Mouse (Mus musculus) testis, adult 2 months (tissue): ENCODE results near the gene Tns3.

Source experiments
- CTCF ChIP-seq: fragments of 200-500 bp; IDR thresholded peaks from 2 replicates; pipeline ENCODE4 v1.5.1; 2012; ENCODE audit warnings: low read depth, mild to moderate bottlenecking, inconsistent platforms, low read length, moderate library complexity; ENCODE audit not compliant: control insufficient read depth, insufficient read depth, insufficient replicate concordance
- POLR2A ChIP-seq: fragments of 200-500 bp; IDR thresholded peaks from 2 replicates; pipeline ENCODE4 v1.6.1; 2012; ENCODE audit warnings: low read depth, mild to moderate bottlenecking, inconsistent platforms, low read length, moderate library complexity; ENCODE audit not compliant: control insufficient read depth

DNA sequence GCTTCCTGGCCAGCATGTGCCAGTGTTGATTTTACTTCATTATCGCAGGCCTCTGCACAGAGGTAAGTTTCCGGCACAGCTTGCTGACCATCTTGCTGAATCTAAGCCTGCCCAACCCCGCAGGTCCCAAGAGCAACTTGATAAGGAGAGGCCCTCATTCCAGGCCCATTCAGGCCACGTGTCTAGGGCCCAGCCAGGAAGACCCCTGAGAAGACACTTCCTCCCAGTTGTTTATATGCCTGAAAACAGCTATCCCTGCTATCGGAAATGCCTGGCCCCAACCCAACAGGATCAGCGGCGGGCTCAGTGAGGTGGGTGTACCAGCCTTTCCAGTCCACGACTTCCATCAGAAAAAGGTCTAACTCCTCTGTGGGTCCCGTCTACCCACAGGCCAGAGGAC, 194.8 kb downstream of the Tns3 start:
- TF ChIP-seq POLR2A (no peak), CTCF (no peak)
